Mouse (Mus musculus): Measurements from ENCODE around the gene Map3k9.

DNA sequence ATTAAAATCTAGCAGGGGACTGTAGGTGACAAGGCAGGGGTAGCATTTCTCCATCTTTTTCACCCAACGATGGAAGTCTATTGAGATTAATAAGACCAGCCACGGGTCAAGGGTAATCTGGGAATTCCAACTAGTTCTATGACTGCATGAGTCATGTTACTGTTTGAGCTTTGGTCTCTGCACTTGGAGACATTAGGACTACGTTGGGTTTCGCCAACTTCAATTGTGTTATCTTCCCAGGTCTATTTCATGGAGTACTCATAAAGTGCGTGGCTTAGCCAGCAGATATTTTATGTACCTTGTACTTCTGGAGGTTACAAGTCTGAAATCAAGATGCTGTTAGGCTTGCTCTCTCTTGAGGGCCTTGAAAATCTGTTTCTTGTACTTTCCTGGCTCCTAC, 33.8 kb upstream of the Map3k9 start:
- TF ChIP-seq CTCF (IDR thresholded peaks at IDR 0.05; ENCODE audit: extremely low read depth, insufficient read length, insufficient replicate concordance, low read depth, low read length) (no peak), POLR2A (IDR thresholded peaks at IDR 0.05; ENCODE audit: low read depth, low read length) (no peak)
